In genomic region chr7:48961501-48961900, GRCm38 (mm10) we compare ENCODE assay signal across 16 mouse cellular contexts. TPM values are rescaled to one million over a fixed set of nuclear protein-coding genes. Genes with fewer than 3 reads are reported as not detected.
DNase-seq lines count a peak whose midpoint lies in the region; ATAC-seq and TF ChIP-seq lines count a peak whose summit lies in the region.
"Had no signal": no experiment of that assay in that cellular context is flagged by ENCODE, and none has a peak within 500 bp of the region (broad histone marks: within the 10 kb centered on the region; RNA-seq: fewer than 3 reads in every experiment).

No protein-coding gene starts in this region.

- H3K27ac ChIP-seq in forebrain, embryonic 16.5 days (ENCODE audit: low read length) = no peak overlapping the region
- H3K27ac ChIP-seq in midbrain, embryonic 11.5 days (ENCODE audit: low read depth, low read length) = no peak overlapping the region
- H3K27ac ChIP-seq in olfactory bulb, adult 2 months (ENCODE audit: insufficient read depth, low read depth, low read length) = no peak overlapping the region
- H3K27ac ChIP-seq in heart, embryonic 12.5 days (ENCODE audit: poor library complexity, severe bottlenecking) = no peak overlapping the region
- H3K27ac ChIP-seq: embryonic facial prominence, embryonic 12.5 days; layer of hippocampus, adult 2 months; liver, embryonic 13.5 days had no signal

- DNase-seq in cerebellum, adult 9-10 months = peak; percentile 32
- DNase-seq in cerebellum, postnatal 36 days = no peak
- no peak for DNase-seq in midbrain, embryonic 11.5 days (ENCODE audit: low spot score, missing footprints)
- DNase-seq in kidney, adult 11 months = no peak
- DNase-seq in thymus, postnatal 10 days (ENCODE audit: low spot score in 2 of 2) = no peak
- DNase-seq: adrenal gland, postnatal 14 days; heart, postnatal 14 days; kidney, adult 9 months; liver, embryonic 13.5 days; lung, postnatal 10 days; spleen, adult 18-20 months had no signal

- WGBS in forebrain, embryonic 16.5 days = 18% methylated on average over 8 of the region's 8 CpGs
- WGBS in midbrain, embryonic 11.5 days = 39% methylated on average over 8 of the region's 8 CpGs
- 24% methylated on average over 8 of the region's 8 CpGs for whole genome bisulfite sequencing in olfactory bulb, adult 2 months
- 48% methylated on average over 8 of the region's 8 CpGs for WGBS in heart, embryonic 12.5 days

- H3K27me3 ChIP-seq in forebrain, embryonic 16.5 days (replicated peaks; ENCODE audit: control insufficient read depth, insufficient read depth, low read length) = peaks cover 41% of the 10 kb centered on the region
- H3K27me3 ChIP-seq in midbrain, embryonic 11.5 days (ENCODE audit: control insufficient read depth, insufficient read depth, low read length) = peaks cover 17% of the 10 kb centered on the region
- peaks cover 49% of the 10 kb centered on the region for H3K27me3 ChIP-seq in heart, embryonic 12.5 days (replicated peaks)

- H3K4me1 ChIP-seq in forebrain, embryonic 16.5 days (replicated peaks; ENCODE audit: control insufficient read depth, insufficient read depth, low read length) = peaks cover 35% of the 10 kb centered on the region
- peaks cover 67% of the 10 kb centered on the region for H3K4me1 ChIP-seq in midbrain, embryonic 11.5 days (ENCODE audit: control insufficient read depth, insufficient read depth, low read length)
- H3K4me1 ChIP-seq in olfactory bulb, adult 2 months (ENCODE audit: control insufficient read depth, insufficient read depth, low read length) = peaks cover 42% of the 10 kb centered on the region
- H3K4me1 ChIP-seq in heart, embryonic 12.5 days (replicated peaks) = peaks cover 15% of the 10 kb centered on the region

- H3K9ac ChIP-seq in forebrain, embryonic 16.5 days (replicated peaks; ENCODE audit: low read depth, low read length) = no peak overlapping the region
- peak overlapping the region; percentile 80 for H3K9ac ChIP-seq in midbrain, embryonic 11.5 days (ENCODE audit: low read length)
- no peak overlapping the region for H3K9ac ChIP-seq in heart, embryonic 12.5 days
- H3K9ac ChIP-seq: embryonic facial prominence, embryonic 12.5 days; liver, embryonic 13.5 days had no signal

- no peak overlapping the region; the same call in 1 of the 2 replicates for H3K4me3 ChIP-seq in forebrain, embryonic 16.5 days (replicated peaks; ENCODE audit: low read length)
- H3K4me3 ChIP-seq in midbrain, embryonic 11.5 days (ENCODE audit: low read depth, low read length) = peak overlapping the region; percentile 70
- peak overlapping the region; percentile 40 for H3K4me3 ChIP-seq in olfactory bulb, adult 2 months (ENCODE audit: insufficient read depth, low read depth, low read length)
- no peak overlapping the region for H3K4me3 ChIP-seq in heart, embryonic 12.5 days
- H3K4me3 ChIP-seq: embryonic facial prominence, embryonic 12.5 days; layer of hippocampus, adult 2 months; liver, embryonic 13.5 days had no signal

- no peak for TF ChIP-seq CTCF in olfactory bulb, adult 2 months (IDR thresholded peaks at IDR 0.05; ENCODE audit: insufficient read depth, low read depth, low read length)

- H3K36me3 ChIP-seq in forebrain, embryonic 16.5 days (ENCODE audit: control insufficient read depth, insufficient read depth) = no peaks in the 10 kb centered on the region
- H3K36me3 ChIP-seq in midbrain, embryonic 11.5 days (ENCODE audit: control insufficient read depth, insufficient read depth, low read length) = no peaks in the 10 kb centered on the region; the same call in 1 of the 2 replicates
- no peaks in the 10 kb centered on the region for H3K36me3 ChIP-seq in heart, embryonic 12.5 days
- H3K36me3 ChIP-seq: embryonic facial prominence, embryonic 12.5 days; liver, embryonic 13.5 days had no signal

- no peak for ATAC-seq in forebrain, embryonic 16.5 days
- no peak for ATAC-seq in midbrain, embryonic 11.5 days (ENCODE audit: low FRiP score)
- ATAC-seq in heart, embryonic 12.5 days (ENCODE audit: insufficient number of reproducible peaks, low FRiP score) = no peak

- peak overlapping the region; percentile 92 for H3K4me2 ChIP-seq in forebrain, embryonic 16.5 days (ENCODE audit: low read length)
- H3K4me2 ChIP-seq in midbrain, embryonic 11.5 days = peak overlapping the region; percentile 81
- no peak overlapping the region for H3K4me2 ChIP-seq in heart, embryonic 12.5 days
- H3K4me2 ChIP-seq: embryonic facial prominence, embryonic 12.5 days; liver, embryonic 13.5 days had no signal

- no peaks in the 10 kb centered on the region for H3K9me3 ChIP-seq in forebrain, embryonic 16.5 days (ENCODE audit: control insufficient read depth, low read length)
- no peaks in the 10 kb centered on the region for H3K9me3 ChIP-seq in midbrain, embryonic 11.5 days (ENCODE audit: control insufficient read depth, low read length)
- no peaks in the 10 kb centered on the region for H3K9me3 ChIP-seq in heart, embryonic 12.5 days (replicated peaks)
- H3K9me3 ChIP-seq: embryonic facial prominence, embryonic 12.5 days; liver, embryonic 13.5 days had no signal

- TF ChIP-seq POLR2A in olfactory bulb, adult 2 months (IDR thresholded peaks at IDR 0.05; ENCODE audit: insufficient read depth, low read depth, low read length) = no peak

RNA-seq across cellular contexts. Expression of gene Nav2, which starts 53.0 kb away (rescaled TPM):
- 22.0 and 35.2 TPM in 2 replicates for polyA plus RNA-seq in forebrain, embryonic 16.5 days (2015; fragmentation: Nextera tagmentation; extraction: Ambion mirVana)
- polyA plus RNA-seq in midbrain, embryonic 11.5 days (2014; fragmentation: Nextera tagmentation; extraction: Ambion mirVana) = 15.9 and 17.4 TPM in 2 replicates
- 56.0 and 57.3 TPM in 2 replicates for polyA plus RNA-seq in olfactory bulb, adult 2 months (2012; ENCODE audit: insufficient read depth, insufficient read length, low replicate concordance, missing spikeins)
- polyA plus RNA-seq in heart, embryonic 12.5 days (2016; fragmentation: Nextera tagmentation; extraction: Ambion mirVana) = 28.1 and 34.6 TPM in 2 replicates

Comparison
In these comparisons a context has a peak if more than half of its experiments do, and no peak if none do; other contexts are left out.
1. H3K4me3 ChIP-seq: peak in midbrain, embryonic 11.5 days (single experiment) and olfactory bulb, adult 2 months (single experiment); none in forebrain, embryonic 16.5 days (single experiment) and heart, embryonic 12.5 days (single experiment).